20 mouse cellular contexts compared by ENCODE assay signal in the genomic region with DNA sequence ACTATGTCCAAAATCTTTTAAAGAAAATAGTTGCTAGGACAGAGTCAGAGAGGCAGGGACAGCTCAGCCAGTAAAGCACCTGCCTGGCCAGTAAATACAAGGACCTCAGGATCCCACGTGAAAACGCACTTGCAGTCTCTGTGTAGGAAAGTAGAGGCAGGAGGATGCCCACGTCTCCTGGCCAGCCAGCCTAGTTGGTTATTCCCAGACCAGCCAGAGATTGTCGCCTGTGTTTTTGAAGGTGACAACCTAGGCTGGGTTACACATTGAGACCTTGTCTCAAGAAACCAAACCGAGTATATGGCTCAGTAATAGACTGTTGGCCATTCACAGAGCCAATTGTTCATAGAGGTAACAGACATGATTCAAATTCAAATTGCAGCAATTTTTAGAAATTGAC.
"Had no signal": no experiment of that assay in that cellular context is flagged by ENCODE, and none has a peak within 500 bp of the region (broad histone marks: within the 10 kb centered on the region; RNA-seq: fewer than 3 reads in every experiment).

No protein-coding gene starts in this region.

- DNase-seq: lung, adult 18-20 months; lung, embryonic 14.5 days; lung, postnatal 10 days; lung, postnatal 4 days; midbrain, embryonic 14.5 days; retina, postnatal 1 day; right cerebral cortex, adult 18-20 months; right cerebral cortex, postnatal 25 days; right cerebral cortex, postnatal 4 days; thymus, adult 2 months; thymus, postnatal 25 days; thymus, postnatal 4 days had no signal

- H3K4me1 ChIP-seq: midbrain, embryonic 10.5 days; neural tube, embryonic 15.5 days; stomach, embryonic 15.5 days had no signal

- H3K27me3 ChIP-seq: midbrain, embryonic 12.5 days; neural tube, embryonic 13.5 days; neural tube, embryonic 15.5 days; stomach, embryonic 15.5 days had no signal

- H3K4me2 ChIP-seq: lung, embryonic 14.5 days; midbrain, embryonic 12.5 days; neural tube, embryonic 13.5 days; neural tube, embryonic 15.5 days; stomach, embryonic 15.5 days had no signal

- H3K4me3 ChIP-seq: midbrain, embryonic 10.5 days; midbrain, embryonic 12.5 days; myocyte; neural tube, embryonic 13.5 days; neural tube, embryonic 15.5 days; stomach, embryonic 15.5 days had no signal

- ATAC-seq: midbrain, embryonic 16.5 days had no signal

- H3K27ac ChIP-seq: midbrain, embryonic 10.5 days; midbrain, embryonic 12.5 days; neural tube, embryonic 13.5 days; neural tube, embryonic 15.5 days; stomach, postnatal 0 days had no signal

- H3K9ac ChIP-seq: lung, embryonic 14.5 days; midbrain, embryonic 12.5 days; neural tube, embryonic 13.5 days; neural tube, embryonic 15.5 days; stomach, embryonic 15.5 days had no signal

- H3K9me3 ChIP-seq: midbrain, embryonic 10.5 days; midbrain, embryonic 12.5 days; neural tube, embryonic 13.5 days; neural tube, embryonic 15.5 days; stomach, embryonic 15.5 days had no signal
